Mouse (Mus musculus): Measurements from ENCODE around the gene Thrb. TPM values are rescaled to one million over a fixed set of nuclear protein-coding genes. Genes with fewer than 3 reads are reported as not detected.

Thrb gene
- total RNA-seq, 2 experiments from 2014 or later, result 35.4 to 40.7 TPM

- DNase-seq (ENCODE audit: extremely low spot score in 1 of 2, low spot score in 1 of 2), result no peak
Observed at GRCm38 (mm10) chr14:17700228-17700627, 40.2 kb downstream of the Thrb start.

DNA sequence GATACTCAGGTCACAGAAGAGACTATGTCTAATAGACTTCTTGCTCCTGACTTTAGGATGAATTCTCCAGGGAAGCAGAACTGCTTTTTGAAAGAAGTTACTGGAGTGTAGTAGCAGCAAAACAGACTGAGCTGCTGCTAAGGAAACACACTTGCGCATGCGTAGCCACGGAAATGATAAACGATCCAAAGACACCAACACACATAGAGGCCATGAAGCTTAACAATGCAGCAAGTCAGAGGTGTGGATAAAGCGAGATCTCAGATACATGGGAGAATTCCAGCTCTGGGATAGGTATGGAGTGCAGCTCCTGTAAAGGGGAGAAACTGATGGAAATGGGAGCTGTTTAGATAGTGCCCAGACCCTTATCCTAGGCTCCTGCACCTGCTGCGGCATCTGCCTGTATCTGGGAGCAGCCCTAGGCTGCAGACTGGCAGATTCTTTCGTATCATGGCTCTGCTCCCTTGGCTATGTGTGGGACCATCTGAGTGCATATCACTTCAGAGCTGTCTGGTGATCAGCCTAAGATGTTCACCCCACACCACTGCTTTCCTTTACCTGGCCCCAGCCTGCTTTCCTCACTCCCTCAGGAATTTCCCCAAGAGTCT is 53.3 kb downstream of the Thrb start:
- peak in 1 of 2 experiments; percentile 31 for DNase-seq (ENCODE audit: extremely low spot score in 1 of 2, low spot score in 1 of 2)

GRCm38 (mm10) chr14:17719494-17719893 is 59.4 kb downstream of the Thrb start:
- no peak for DNase-seq (ENCODE audit: extremely low spot score in 1 of 2, low spot score in 1 of 2)

- peak in 1 of 2 experiments; percentile 32 for DNase-seq (ENCODE audit: extremely low spot score in 1 of 2, low spot score in 1 of 2)
Observed at GRCm38 (mm10) chr14:17722824-17723445, 62.9 kb downstream of the Thrb start.

DNA sequence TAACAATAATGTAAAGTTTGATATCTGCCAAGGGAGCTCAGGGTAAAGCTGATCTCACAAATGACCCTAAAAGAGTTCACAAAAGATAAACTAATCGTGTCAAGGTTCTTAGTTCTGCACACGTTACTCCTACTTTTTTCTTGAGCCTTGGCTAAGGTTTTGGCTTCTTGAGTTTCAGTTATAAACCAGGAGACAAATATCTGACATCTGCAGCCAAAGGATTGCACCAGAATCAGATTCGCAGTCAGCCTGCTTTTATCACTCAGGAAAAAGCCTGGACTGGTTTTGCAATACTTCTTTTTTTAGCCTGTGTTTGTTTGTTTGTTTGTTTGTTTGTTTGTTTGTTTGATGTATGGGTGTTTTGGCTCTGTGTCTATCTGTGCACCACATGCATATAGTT is 64.5 kb downstream of the Thrb start:
- no peak for DNase-seq (ENCODE audit: extremely low spot score in 1 of 2, low spot score in 1 of 2)

DNA sequence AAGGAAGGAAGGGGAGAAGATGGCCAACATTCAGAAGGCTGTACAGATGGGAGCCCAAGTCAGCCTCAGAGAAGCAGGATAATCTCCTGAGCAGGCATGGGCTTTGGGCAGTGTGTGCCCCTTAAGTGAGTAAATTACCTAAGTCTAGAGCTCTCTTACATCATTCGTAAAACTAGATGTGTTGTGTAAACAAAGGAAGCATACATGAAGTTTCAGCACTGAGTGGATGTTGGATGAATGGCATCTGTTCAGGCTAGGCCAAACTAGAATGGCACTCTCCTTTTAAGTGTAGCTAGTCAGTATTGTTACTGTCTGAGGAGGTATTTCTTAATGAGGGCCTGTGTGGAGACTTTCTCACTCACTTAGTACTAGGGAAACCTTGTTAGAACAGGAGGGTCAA is 66.8 kb downstream of the Thrb start:
- no peak for DNase-seq (ENCODE audit: extremely low spot score in 1 of 2, low spot score in 1 of 2)

DNA sequence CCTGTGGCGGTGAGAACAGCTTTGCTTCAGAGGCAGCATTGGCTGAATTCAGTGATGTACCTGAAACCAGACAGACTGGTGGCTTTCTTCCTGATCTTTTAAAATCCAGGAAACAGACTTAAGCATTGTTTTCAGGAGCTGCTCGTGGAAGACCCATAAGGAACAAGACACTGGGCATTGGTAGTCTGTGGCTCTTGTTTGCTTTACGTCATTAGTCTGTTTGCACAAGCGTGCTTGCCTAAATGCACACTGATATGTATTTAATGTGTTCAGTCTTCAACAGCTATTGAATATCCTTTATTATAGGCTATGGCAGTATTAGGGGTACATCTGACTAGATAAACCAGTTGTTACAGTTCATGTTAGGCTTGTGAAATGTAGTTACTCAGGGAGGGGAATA is 67.8 kb downstream of the Thrb start:
- DNase-seq (ENCODE audit: extremely low spot score in 1 of 2, low spot score in 1 of 2), result no peak

DNA sequence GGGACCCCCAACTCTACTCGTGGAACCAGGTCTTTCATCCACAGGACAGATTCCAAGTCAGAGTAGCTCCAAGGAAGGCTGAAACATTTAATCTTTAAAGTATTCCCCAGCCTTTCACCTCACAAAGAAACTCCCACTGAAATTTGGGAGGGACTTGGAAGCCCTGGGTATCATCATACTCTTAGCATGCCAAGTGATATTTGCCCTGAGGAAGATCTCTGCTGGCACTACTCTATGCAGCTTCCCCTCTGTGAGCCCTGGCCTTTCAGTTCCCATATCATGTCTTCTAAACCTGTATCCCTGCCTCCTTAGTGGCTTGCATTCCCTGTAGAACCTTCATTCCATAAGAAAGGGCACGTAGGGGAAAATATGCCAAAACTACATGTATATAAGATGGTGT is 68.8 kb downstream of the Thrb start:
- no peak for DNase-seq (ENCODE audit: extremely low spot score in 1 of 2, low spot score in 1 of 2)

GRCm38 (mm10) chr14:17731020-17731419 is 71.0 kb downstream of the Thrb start:
- no peak for DNase-seq (ENCODE audit: extremely low spot score in 1 of 2, low spot score in 1 of 2)

DNA sequence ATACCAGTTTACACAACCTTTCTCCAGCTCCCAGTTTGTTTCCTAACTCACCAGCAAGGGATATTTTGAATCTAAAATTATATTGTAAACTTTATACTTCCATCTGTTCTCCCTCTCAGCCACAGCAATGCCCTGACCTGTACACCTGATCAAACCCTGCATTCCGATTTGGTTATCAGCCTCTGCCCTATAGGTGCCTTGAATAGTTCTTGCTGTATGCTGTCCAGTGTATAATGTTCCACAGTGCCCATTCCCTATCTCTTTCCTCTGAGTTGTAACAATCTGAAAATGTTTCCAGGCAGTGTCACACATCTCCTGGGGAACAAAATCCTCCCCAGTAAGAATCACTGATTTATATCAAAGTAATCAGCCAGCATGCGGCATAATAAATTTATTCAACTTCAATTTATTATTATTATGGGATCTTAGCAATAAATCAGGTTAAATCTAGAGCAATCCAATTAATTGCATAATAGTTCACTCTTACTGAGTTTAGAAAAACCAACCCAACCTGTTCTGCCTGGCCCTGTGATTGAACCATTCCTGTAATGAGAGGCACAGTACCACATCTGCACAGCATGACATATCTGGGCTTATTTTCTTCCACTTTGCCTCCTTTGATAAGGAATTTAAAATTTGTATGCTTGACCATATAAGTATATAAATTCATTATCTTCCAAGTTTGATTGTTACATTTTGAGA is 73.2 kb downstream of the Thrb start:
- no peak for DNase-seq (ENCODE audit: extremely low spot score in 1 of 2, low spot score in 1 of 2)

GRCm38 (mm10) chr14:17733779-17734137 is 73.7 kb downstream of the Thrb start:
- DNase-seq (ENCODE audit: extremely low spot score in 1 of 2, low spot score in 1 of 2), result no peak

DNA sequence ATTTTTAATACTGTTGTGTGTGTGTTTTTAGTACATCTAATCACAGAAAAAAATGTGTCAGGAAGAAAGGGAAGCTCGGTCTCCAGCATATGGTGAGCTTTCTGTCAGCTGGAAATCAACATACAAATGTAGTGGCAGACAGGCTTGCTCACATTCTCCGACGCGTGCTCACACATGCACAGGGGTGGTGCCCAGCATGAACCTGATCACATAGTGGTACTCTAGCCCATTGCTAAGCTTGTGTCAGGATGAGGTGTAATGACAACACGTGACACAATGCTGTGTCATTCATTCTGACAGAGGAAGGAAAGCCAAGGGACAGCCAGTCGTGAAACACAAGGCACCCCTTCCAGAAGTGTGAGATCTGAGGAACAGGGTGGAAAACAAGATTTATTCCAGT is 75.4 kb downstream of the Thrb start:
- no peak for DNase-seq (ENCODE audit: extremely low spot score in 1 of 2, low spot score in 1 of 2)

DNA sequence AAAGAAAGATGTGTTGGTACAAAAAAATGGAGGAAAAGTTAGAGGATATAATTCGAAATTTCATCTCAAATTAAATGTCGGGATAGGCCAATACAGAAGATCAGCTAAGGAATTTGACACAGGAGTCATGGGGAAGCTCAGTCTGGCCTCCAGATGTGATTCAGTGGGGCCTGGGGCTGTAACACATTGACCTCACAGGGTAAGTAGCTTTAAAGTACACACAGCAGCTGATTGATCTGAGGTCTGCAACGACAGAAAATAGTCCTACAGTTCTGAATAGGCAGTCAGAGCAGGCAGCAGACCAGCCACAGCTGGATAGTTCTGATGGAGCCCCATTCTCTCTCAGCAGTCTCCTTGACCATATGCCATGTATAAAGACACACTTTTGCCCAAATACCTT is 80.8 kb downstream of the Thrb start:
- DNase-seq (ENCODE audit: extremely low spot score in 1 of 2, low spot score in 1 of 2), result no peak

GRCm38 (mm10) chr14:17742264-17742663 is 82.2 kb downstream of the Thrb start:
- DNase-seq (ENCODE audit: extremely low spot score in 1 of 2, low spot score in 1 of 2), result no peak

DNA sequence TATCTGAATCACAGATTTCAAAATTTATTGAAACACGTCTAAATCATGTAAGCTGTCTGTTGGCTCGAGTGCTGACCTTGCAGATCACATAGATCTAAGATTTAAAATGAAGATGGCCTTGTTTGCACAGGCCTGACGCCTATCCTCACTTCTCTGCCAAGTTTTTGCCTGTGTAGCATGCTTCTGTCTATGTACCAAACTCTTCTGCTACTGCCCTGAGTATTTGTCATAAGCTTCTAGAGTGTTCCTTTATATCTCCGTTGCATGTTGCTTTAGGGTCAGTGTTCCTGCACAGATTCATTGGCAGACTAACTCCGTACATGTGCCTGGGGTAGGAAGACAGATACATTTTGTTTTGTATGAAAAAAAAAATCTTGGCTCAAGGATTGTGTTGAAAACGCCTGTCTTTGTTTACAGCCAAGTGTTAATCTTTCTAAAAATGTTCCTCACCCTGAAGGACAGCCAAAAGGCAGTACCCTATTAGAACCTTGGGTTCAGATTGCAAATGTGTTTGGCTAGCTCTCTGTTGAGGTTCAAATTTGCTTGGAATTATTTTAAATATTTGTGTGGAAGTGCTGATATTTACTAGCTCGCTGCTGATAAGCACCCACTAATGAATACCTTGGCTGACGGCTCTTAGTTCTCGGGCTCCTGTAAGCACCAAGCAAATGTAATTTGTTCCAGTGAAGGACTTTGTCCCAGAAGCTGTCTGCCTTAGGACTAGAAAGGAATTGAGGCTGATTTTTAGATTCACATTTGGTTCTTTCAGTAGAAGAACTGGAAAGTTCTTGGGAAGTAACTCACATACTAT is 83.0 kb downstream of the Thrb start:
- DNase-seq (ENCODE audit: extremely low spot score in 1 of 2, low spot score in 1 of 2), result no peak

GRCm38 (mm10) chr14:17743713-17744158 is 83.7 kb downstream of the Thrb start:
- no peak for DNase-seq (ENCODE audit: extremely low spot score in 1 of 2, low spot score in 1 of 2)

- DNase-seq (ENCODE audit: extremely low spot score in 1 of 2, low spot score in 1 of 2), result no peak
Observed at GRCm38 (mm10) chr14:17747922-17748321, 87.9 kb downstream of the Thrb start.

DNA sequence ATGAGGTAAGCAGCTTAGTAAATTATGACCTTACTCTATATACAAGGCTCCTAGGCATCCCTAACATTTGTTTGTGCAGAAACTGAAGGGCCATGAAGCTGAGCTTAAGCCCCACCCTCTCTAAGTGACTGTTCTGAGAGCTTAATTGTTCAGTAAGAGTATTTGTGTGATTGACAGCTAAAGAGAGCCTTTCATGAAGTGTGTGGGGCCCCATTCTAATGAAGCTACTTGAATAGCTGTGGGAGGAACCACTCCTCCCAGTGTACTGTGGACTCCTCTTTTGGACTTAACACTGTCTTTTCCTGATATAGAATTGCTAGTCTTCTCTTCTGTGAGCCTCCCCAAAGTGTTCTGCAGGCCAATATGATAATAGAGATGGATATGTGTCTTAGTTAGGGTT is 88.9 kb downstream of the Thrb start:
- DNase-seq (ENCODE audit: extremely low spot score in 1 of 2, low spot score in 1 of 2), result no peak

- no peak for DNase-seq (ENCODE audit: extremely low spot score in 1 of 2, low spot score in 1 of 2)
Observed at GRCm38 (mm10) chr14:17751911-17752310, 91.8 kb downstream of the Thrb start.

- no peak for DNase-seq (ENCODE audit: extremely low spot score in 1 of 2, low spot score in 1 of 2)
Observed at GRCm38 (mm10) chr14:17753429-17753828, 93.4 kb downstream of the Thrb start.

GRCm38 (mm10) chr14:17756732-17757131 is 96.7 kb downstream of the Thrb start:
- no peak for DNase-seq (ENCODE audit: extremely low spot score in 1 of 2, low spot score in 1 of 2)
